Mouse (Mus musculus) heart, embryonic 12.5 days (tissue): ENCODE data around the gene Ushbp1. TPM values are rescaled to one million over a fixed set of nuclear protein-coding genes. Genes with fewer than 3 reads are reported as not detected.

Experiments used
- ATAC-seq: fragments of 200-750 bp; cut with Nextera tagmentation; 2 replicates; pipeline ENCODE4 v1.8.0; 2017; ENCODE audit warnings: moderate TSS enrichment, moderate library complexity; ENCODE audit not compliant: insufficient number of reproducible peaks, low FRiP score
- H3K27ac ChIP-seq: fragments of 300-500 bp; sonication (generic); 2 replicates; pipeline ENCODE4 v1.5.1; 2016; ENCODE audit warnings: mild to moderate bottlenecking, moderate library complexity; ENCODE audit not compliant: poor library complexity, severe bottlenecking
- H3K27me3 ChIP-seq: fragments of 300-500 bp; sonication (generic); replicated peaks from 2 replicates; pipeline ENCODE4 v1.6.1; 2016; ENCODE audit warnings: mild to moderate bottlenecking, moderate library complexity
- H3K36me3 ChIP-seq: fragments of 300-500 bp; sonication (generic); 2 replicates; pipeline ENCODE4 v1.6.1; 2016; ENCODE audit warnings: mild to moderate bottlenecking, moderate library complexity
- H3K4me1 ChIP-seq: fragments of 300-500 bp; sonication (generic); replicated peaks from 2 replicates; pipeline ENCODE4 v1.6.1; 2016; ENCODE audit warnings: mild to moderate bottlenecking
- H3K4me2 ChIP-seq: fragments of 300-500 bp; sonication (generic); 2 replicates; pipeline ENCODE4 v1.6.1; 2016; ENCODE audit warnings: mild to moderate bottlenecking, moderate library complexity
- H3K4me3 ChIP-seq: fragments of 300-500 bp; sonication (generic); 2 replicates; pipeline ENCODE4 v1.5.1; 2016; ENCODE audit warnings: mild to moderate bottlenecking
- H3K9ac ChIP-seq: fragments of 300-500 bp; sonication (generic); 2 replicates; pipeline ENCODE4 v1.6.1; 2016; ENCODE audit warnings: mild to moderate bottlenecking, moderate library complexity
- H3K9me3 ChIP-seq: fragments of 300-500 bp; sonication (generic); replicated peaks from 2 replicates; pipeline ENCODE4 v1.6.1; 2016; ENCODE audit warnings: mild to moderate bottlenecking, moderate library complexity
- WGBS: fragments of 180-500 bp; shearing (Covaris S2); methylation state at CpG from one replicate; pipeline ENCODE4 v1.1.7; 2016; 5-methylcytosine and 5-hydroxymethylcytosine counted together
- polyA plus RNA-seq: library from polyadenylated mRNA; unstranded; fragments of >200 nt; fragmentation: Nextera tagmentation; extraction: Ambion mirVana; gene quantifications from 2 replicates; pipeline ENCODE4 v1.2.1, GENCODE M21; 2016

Gene Ushbp1
- polyA plus RNA-seq, 1 experiment from 2014 or later: 4.8 TPM

- peaks cover 36% of the 10 kb centered on the region for H3K36me3 ChIP-seq
- peaks cover 64% of the 10 kb centered on the region for H3K4me1 ChIP-seq
- peak overlapping the region; percentile 95 for H3K4me2 ChIP-seq
- no peaks in the 10 kb centered on the region for H3K27me3 ChIP-seq
- peak overlapping the region; percentile 98 for H3K9ac ChIP-seq
- no peak overlapping the region for H3K27ac ChIP-seq
- H3K9me3 ChIP-seq: no peaks in the 10 kb centered on the region
- peak overlapping the region; percentile 94 for H3K4me3 ChIP-seq
- 50% methylated on average over 3 of the region's 3 CpGs for WGBS
- no peak for ATAC-seq
Measured at GRCm38 (mm10) chr8:71379512-71380075, 16.0 kb downstream of the Ushbp1 start.

DNA sequence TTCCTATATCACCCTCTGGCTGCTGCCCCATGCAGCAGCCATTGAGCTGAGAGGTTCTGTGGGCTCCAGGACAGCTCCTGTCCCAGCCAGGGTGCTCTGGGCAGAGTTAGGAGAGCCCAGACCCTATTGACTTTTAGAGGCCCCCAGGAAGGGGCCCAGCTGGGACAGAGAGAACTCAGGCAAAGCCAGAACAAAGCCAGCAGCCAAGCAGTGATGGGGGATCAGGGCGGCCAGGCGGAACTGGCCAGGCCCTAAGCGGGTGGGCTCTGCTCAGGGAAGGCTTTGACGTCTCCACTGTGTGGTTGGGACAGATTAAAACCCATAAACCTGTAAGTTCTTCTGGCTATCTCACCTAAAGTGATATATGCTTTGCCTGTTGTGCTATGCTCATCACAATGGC is 16.6 kb downstream of the Ushbp1 start:
- Histone ChIP-seq H3K27ac (no peak overlapping the region), H3K36me3 (peaks cover 42% of the 10 kb centered on the region), H3K4me1 (peaks cover 66% of the 10 kb centered on the region), H3K4me2 (peak overlapping the region; percentile 95), H3K27me3 (no peaks in the 10 kb centered on the region), H3K9me3 (no peaks in the 10 kb centered on the region), H3K9ac (peak overlapping the region; percentile 98), H3K4me3 (peak overlapping the region; percentile 94)
- ATAC-seq: no peak
- WGBS: 80% methylated on average over 4 of the region's 4 CpGs

- H3K9ac ChIP-seq: peak overlapping the region; percentile 47; the same call in 1 of the 2 replicates
- no peak for ATAC-seq
- 58% methylated on average over 8 of the region's 8 CpGs for WGBS
- H3K27ac ChIP-seq: no peak overlapping the region
- H3K4me2 ChIP-seq: peak overlapping the region; percentile 65
- no peaks in the 10 kb centered on the region for H3K9me3 ChIP-seq
- H3K4me3 ChIP-seq: peak overlapping the region; percentile 29
- H3K36me3 ChIP-seq: peaks cover 57% of the 10 kb centered on the region
- H3K27me3 ChIP-seq: no peaks in the 10 kb centered on the region
- H3K4me1 ChIP-seq: peaks cover 51% of the 10 kb centered on the region
Measured at GRCm38 (mm10) chr8:71376423-71377030, 19.1 kb downstream of the Ushbp1 start.

- H3K27me3 ChIP-seq: no peaks in the 10 kb centered on the region
- WGBS: 13% methylated on average over 74 of the region's 74 CpGs
- peak overlapping the region; percentile 29 for H3K4me3 ChIP-seq
- peak overlapping the region; percentile 65 for H3K4me2 ChIP-seq
- peak overlapping the region; percentile 47 for H3K9ac ChIP-seq
- no peak overlapping the region for H3K27ac ChIP-seq
- peaks cover 51% of the 10 kb centered on the region for H3K4me1 ChIP-seq
- peak; percentile 10; the same call in 1 of the 2 replicates for ATAC-seq
- peaks cover 57% of the 10 kb centered on the region for H3K36me3 ChIP-seq
- H3K9me3 ChIP-seq: no peaks in the 10 kb centered on the region
Measured at GRCm38 (mm10) chr8:71375581-71376422, 19.8 kb downstream of the Ushbp1 start.

- peaks cover 53% of the 10 kb centered on the region for H3K4me1 ChIP-seq
- no peak overlapping the region for H3K9ac ChIP-seq
- H3K4me3 ChIP-seq: no peak overlapping the region
- ATAC-seq: no peak
- 76% methylated on average over 17 of the region's 17 CpGs for WGBS
- no peak overlapping the region for H3K4me2 ChIP-seq
- no peaks in the 10 kb centered on the region for H3K27me3 ChIP-seq
- H3K9me3 ChIP-seq: no peaks in the 10 kb centered on the region
- no peak overlapping the region for H3K27ac ChIP-seq
- peaks cover 59% of the 10 kb centered on the region for H3K36me3 ChIP-seq
Measured at GRCm38 (mm10) chr8:71374616-71375206, 20.9 kb downstream of the Ushbp1 start.

GRCm38 (mm10) chr8:71373000-71373399 is 22.6 kb downstream of the Ushbp1 start:
- ATAC-seq: no peak
- no peak overlapping the region for H3K9ac ChIP-seq
- H3K4me3 ChIP-seq: no peak overlapping the region
- no peaks in the 10 kb centered on the region for H3K27me3 ChIP-seq
- no peaks in the 10 kb centered on the region for H3K9me3 ChIP-seq
- H3K27ac ChIP-seq: no peak overlapping the region
- no peak overlapping the region for H3K4me2 ChIP-seq
- H3K36me3 ChIP-seq: peaks cover 59% of the 10 kb centered on the region
- peaks cover 48% of the 10 kb centered on the region for H3K4me1 ChIP-seq
- WGBS: 87% methylated on average over 3 of the region's 3 CpGs

GRCm38 (mm10) chr8:71372427-71372826 is 23.2 kb downstream of the Ushbp1 start:
- Histone ChIP-seq H3K9ac (no peak overlapping the region), H3K36me3 (peaks cover 53% of the 10 kb centered on the region), H3K4me2 (no peak overlapping the region), H3K9me3 (no peaks in the 10 kb centered on the region), H3K27ac (no peak overlapping the region), H3K4me1 (peaks cover 53% of the 10 kb centered on the region), H3K4me3 (no peak overlapping the region), H3K27me3 (no peaks in the 10 kb centered on the region)
- 88% methylated on average over 12 of the region's 12 CpGs for WGBS
- no peak for ATAC-seq

DNA sequence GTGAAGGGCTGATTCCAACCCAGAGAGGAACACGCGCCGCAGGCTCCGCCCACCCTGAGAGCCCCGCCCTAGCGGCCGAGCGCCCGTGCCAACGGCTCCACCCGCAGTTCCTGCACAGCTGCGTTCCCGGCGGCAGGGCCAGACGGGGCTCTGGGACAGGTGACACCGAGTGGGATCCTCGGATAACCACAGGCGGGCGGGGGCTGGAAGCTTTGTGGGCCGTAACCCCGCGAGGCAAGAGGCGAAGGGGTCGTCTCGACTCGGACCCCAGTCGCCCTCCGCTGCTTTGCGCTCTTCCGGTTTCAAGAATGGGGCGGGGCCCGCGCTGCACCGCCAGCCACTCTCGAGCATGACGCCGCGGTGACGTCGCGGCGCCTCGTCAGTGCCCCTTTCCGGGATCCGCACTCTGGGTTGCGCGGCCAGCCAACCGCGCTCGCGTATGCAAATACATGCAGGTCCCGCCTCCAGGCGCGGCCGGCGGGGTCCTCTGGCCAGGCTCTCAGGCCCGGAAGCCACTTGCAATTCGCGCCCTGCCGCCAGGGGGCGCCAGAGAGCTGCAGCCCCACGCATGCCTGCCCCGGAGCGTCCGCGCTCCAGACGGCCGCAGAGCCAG is 24.3 kb downstream of the Ushbp1 start, which contains the start of gene Ocel1:
Ocel1 (plus strand) TSS at position 63 of the 613 bp plus-strand sequence.
- Histone ChIP-seq H3K27ac (peak within 1 kb of the TSS; percentile 59), H3K4me1 (peaks cover 46% of the 10 kb centered on the region), H3K9me3 (no peaks in the 10 kb centered on the region), H3K4me2 (peak within 1 kb of the TSS; percentile 62), H3K9ac (peak within 1 kb of the TSS; percentile 59), H3K4me3 (peak within 1 kb of the TSS; percentile 64), H3K27me3 (no peaks in the 10 kb centered on the region), H3K36me3 (peaks cover 48% of the 10 kb centered on the region)
- WGBS: under 1% methylated on average over 68 of the region's 68 CpGs
- peak; percentile 91 for ATAC-seq

DNA sequence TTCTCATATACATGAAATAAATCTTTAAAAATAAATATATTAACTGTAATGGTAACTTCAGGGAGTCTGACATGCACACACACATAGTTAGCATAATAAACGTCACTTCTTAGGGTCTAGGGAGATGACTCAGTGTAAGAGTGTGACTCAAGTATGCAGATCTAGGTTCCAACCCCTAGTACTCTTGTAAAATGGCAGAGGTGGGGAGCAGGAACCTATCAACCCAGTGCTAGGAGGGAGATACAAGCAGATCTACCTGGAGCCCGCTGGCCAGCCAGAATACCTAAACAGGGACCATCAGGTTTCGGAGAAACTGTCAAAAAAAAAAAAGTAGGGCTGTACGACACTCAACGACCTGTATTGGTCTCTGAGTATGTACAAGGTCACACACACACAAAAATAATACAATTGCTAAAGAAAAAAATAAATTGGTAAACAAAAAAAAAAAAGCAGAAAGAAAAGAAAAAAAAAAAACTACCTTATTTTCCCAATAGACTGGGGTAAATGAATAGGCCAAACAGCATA is 24.8 kb downstream of the Ushbp1 start:
- no peak for ATAC-seq
- peaks cover 45% of the 10 kb centered on the region for H3K4me1 ChIP-seq
- no peaks in the 10 kb centered on the region for H3K9me3 ChIP-seq
- H3K27ac ChIP-seq: no peak overlapping the region
- H3K36me3 ChIP-seq: peaks cover 45% of the 10 kb centered on the region
- 21% methylated on average over 5 of the region's 5 CpGs for WGBS
- peak overlapping the region; percentile 62 for H3K4me2 ChIP-seq
- no peaks in the 10 kb centered on the region for H3K27me3 ChIP-seq
- peak overlapping the region; percentile 64 for H3K4me3 ChIP-seq
- peak overlapping the region; percentile 34; the same call in 1 of the 2 replicates for H3K9ac ChIP-seq

DNA sequence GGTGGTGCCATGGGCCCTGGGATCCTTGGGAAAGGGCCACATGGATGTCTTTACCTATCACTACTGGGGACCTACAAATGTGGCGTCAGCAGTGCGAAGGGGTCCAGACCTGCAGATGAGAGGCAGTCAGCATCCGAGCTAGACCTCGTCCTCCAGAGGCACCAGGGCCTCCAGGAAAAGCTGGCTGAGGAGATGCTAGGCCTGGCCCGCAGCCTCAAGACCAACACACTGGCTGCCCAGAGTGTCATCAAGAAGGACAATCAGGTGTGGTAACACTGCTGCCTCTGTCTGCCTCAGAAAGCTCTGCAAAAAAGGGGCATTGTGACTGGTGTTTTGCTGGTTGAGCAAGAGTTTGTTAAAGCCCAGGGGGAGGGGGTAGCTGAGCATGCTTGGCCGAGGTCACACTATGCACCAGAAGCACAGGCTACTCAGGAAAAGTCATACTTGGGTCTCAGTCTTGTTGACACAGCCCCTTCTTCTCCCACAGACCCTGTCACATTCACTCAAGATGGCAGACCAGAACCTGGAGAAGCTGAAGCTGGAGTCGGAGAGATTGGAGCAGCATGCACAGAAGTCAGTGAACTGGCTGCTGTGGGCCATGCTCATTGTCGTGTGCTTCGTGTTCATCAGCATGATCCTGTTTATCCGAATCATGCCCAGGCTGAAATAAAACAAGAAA is 26.4 kb downstream of the Ushbp1 start:
- no peaks in the 10 kb centered on the region for H3K9me3 ChIP-seq
- no peak overlapping the region for H3K4me2 ChIP-seq
- H3K9ac ChIP-seq: no peak overlapping the region
- H3K27me3 ChIP-seq: no peaks in the 10 kb centered on the region
- peaks cover 30% of the 10 kb centered on the region for H3K4me1 ChIP-seq
- peaks cover 29% of the 10 kb centered on the region for H3K36me3 ChIP-seq
- WGBS: 93% methylated on average over 10 of the region's 10 CpGs
- no peak overlapping the region for H3K4me3 ChIP-seq
- ATAC-seq: no peak
- H3K27ac ChIP-seq: peak overlapping the region; percentile 45; the same call in 1 of the 2 replicates
